Mouse (Mus musculus): ENCODE measurements around the gene Cst9.

GRCm38 (mm10) chr2:148838075-148838777, 3.3 kb downstream of the Cst9 start:
- TF ChIP-seq CTCF (IDR thresholded peaks at IDR 0.05; ENCODE audit: low read depth) (no peak), EP300 (IDR thresholded peaks at IDR 0.05; ENCODE audit: low read depth) (no peak)

Data from heart, postnatal 0 days (tissue).